Mouse (Mus musculus): Measurements from ENCODE around the gene Crp.

Gene Crp

GRCm38 (mm10) chr1:172711962-172712361 is 14.1 kb downstream of the Crp start:
- DNase-seq (ENCODE audit: low spot score), result no peak

GRCm38 (mm10) chr1:172751241-172751640 is 53.4 kb downstream of the Crp start:
- no peak for DNase-seq (ENCODE audit: low spot score)

- DNase-seq (ENCODE audit: low spot score), result no peak
Measured at GRCm38 (mm10) chr1:172755151-172755550, 57.3 kb downstream of the Crp start.

GRCm38 (mm10) chr1:172759525-172759924 is 61.7 kb downstream of the Crp start:
- DNase-seq (ENCODE audit: low spot score), result no peak

- DNase-seq (ENCODE audit: low spot score), result no peak
Measured at GRCm38 (mm10) chr1:172779195-172779594, 81.3 kb downstream of the Crp start.

- no peak for DNase-seq (ENCODE audit: low spot score)
Measured at GRCm38 (mm10) chr1:172785322-172785721, 87.5 kb downstream of the Crp start.

GRCm38 (mm10) chr1:172785886-172786285 is 88.0 kb downstream of the Crp start:
- no peak for DNase-seq (ENCODE audit: low spot score)

GRCm38 (mm10) chr1:172828975-172829374 is 131.1 kb downstream of the Crp start:
- DNase-seq (ENCODE audit: low spot score), result no peak

GRCm38 (mm10) chr1:172847044-172847761 is 149.3 kb downstream of the Crp start:
- no peak for DNase-seq (ENCODE audit: low spot score)

- no peak for DNase-seq (ENCODE audit: low spot score)
Measured at GRCm38 (mm10) chr1:172848171-172848570, 150.3 kb downstream of the Crp start.

GRCm38 (mm10) chr1:172875265-172875664 is 177.4 kb downstream of the Crp start:
- no peak for DNase-seq (ENCODE audit: low spot score)

- DNase-seq (ENCODE audit: low spot score), result no peak
Measured at GRCm38 (mm10) chr1:172876675-172877074, 178.8 kb downstream of the Crp start.

All from testis, postnatal 14 days (tissue).